Mouse (Mus musculus): ENCODE results near the gene Lemd2. TPM values are rescaled to one million over a fixed set of nuclear protein-coding genes. Genes with fewer than 3 reads are reported as not detected.

The Lemd2 gene
- polyA plus RNA-seq, 1 experiment from 2014 or later = 30.0 TPM

GRCm38 (mm10) chr17:27178019-27178418, 26.2 kb downstream of the Lemd2 start:
- H3K9me3 ChIP-seq = no peaks in the 10 kb centered on the region
- DNase-seq (ENCODE audit: low spot score) = no peak
- peaks cover 39% of the 10 kb centered on the region for H3K4me1 ChIP-seq (replicated peaks)
- no peaks in the 10 kb centered on the region for H3K27me3 ChIP-seq (ENCODE audit: insufficient read depth, poor library complexity, severe bottlenecking)
- no peaks in the 10 kb centered on the region for H3K36me3 ChIP-seq
- 90% methylated on average over 9 of the region's 9 CpGs for WGBS
- H3K4me3 ChIP-seq = no peak overlapping the region
- no peak overlapping the region for H3K27ac ChIP-seq

DNA sequence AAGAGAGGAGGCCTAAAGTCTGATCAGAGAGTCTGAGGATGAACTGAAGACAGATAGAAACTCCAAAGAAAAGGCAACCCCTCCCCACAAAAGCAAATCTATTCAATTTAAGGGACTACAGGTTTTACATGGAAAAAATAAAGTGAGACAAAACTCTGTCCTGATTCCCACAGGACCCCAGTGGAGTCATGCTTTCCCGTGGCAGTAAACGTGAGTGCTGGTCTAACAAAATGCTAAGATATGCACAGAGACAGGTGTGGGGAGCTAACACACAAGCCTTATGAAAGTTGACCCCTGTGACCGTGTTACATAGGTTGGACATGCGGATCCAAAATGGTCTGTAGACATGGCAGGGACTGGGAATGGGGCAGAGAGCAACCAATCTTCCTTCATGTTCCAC, 27.5 kb downstream of the Lemd2 start:
- no peak for DNase-seq (ENCODE audit: low spot score)
- Histone ChIP-seq H3K4me1 (replicated peaks) (peaks cover 42% of the 10 kb centered on the region), H3K36me3 (no peaks in the 10 kb centered on the region), H3K9me3 (no peaks in the 10 kb centered on the region), H3K27ac (peak overlapping the region; percentile 60; the same call in 1 of the 2 replicates), H3K4me3 (no peak overlapping the region), H3K27me3 (ENCODE audit: insufficient read depth, poor library complexity, severe bottlenecking) (no peaks in the 10 kb centered on the region)
- 90% methylated on average over 4 of the region's 4 CpGs for WGBS

GRCm38 (mm10) chr17:27176287-27176686, 28.0 kb downstream of the Lemd2 start:
- H3K27me3 ChIP-seq (ENCODE audit: insufficient read depth, poor library complexity, severe bottlenecking) = no peaks in the 10 kb centered on the region
- no peaks in the 10 kb centered on the region for H3K9me3 ChIP-seq
- peak overlapping the region; percentile 60 for H3K27ac ChIP-seq
- no peak for DNase-seq (ENCODE audit: low spot score)
- no peaks in the 10 kb centered on the region for H3K36me3 ChIP-seq
- H3K4me1 ChIP-seq (replicated peaks) = peaks cover 38% of the 10 kb centered on the region
- H3K4me3 ChIP-seq = no peak overlapping the region
- WGBS = 68% methylated on average over 3 of the region's 3 CpGs

- peak; percentile 43 for DNase-seq (ENCODE audit: low spot score)
- no peaks in the 10 kb centered on the region for H3K27me3 ChIP-seq (ENCODE audit: insufficient read depth, poor library complexity, severe bottlenecking)
- H3K4me1 ChIP-seq (replicated peaks) = peaks cover 42% of the 10 kb centered on the region
- 43% methylated on average over 14 of the region's 14 CpGs for WGBS
- H3K9me3 ChIP-seq = no peaks in the 10 kb centered on the region
- no peaks in the 10 kb centered on the region for H3K36me3 ChIP-seq
- peak overlapping the region; percentile 64 for H3K27ac ChIP-seq
- H3K4me3 ChIP-seq = no peak overlapping the region
Measured at GRCm38 (mm10) chr17:27175196-27175874, 28.9 kb downstream of the Lemd2 start.

GRCm38 (mm10) chr17:27173715-27174114, 30.6 kb downstream of the Lemd2 start:
- no peak overlapping the region for H3K4me3 ChIP-seq
- DNase-seq (ENCODE audit: low spot score) = no peak
- WGBS = 71% methylated on average over 3 of the region's 3 CpGs
- H3K36me3 ChIP-seq = no peaks in the 10 kb centered on the region
- 0 out of 2 replicates have a peak overlapping the region, but pooled peaks have one; percentile 20 for H3K27ac ChIP-seq
- no peaks in the 10 kb centered on the region for H3K9me3 ChIP-seq
- peaks cover 47% of the 10 kb centered on the region for H3K4me1 ChIP-seq (replicated peaks)
- no peaks in the 10 kb centered on the region for H3K27me3 ChIP-seq (ENCODE audit: insufficient read depth, poor library complexity, severe bottlenecking)

GRCm38 (mm10) chr17:27172459-27172858, 31.8 kb downstream of the Lemd2 start:
- no peaks in the 10 kb centered on the region for H3K36me3 ChIP-seq
- no peaks in the 10 kb centered on the region for H3K27me3 ChIP-seq (ENCODE audit: insufficient read depth, poor library complexity, severe bottlenecking)
- WGBS = 85% methylated on average over 9 of the region's 9 CpGs
- H3K27ac ChIP-seq = no peak overlapping the region
- H3K4me3 ChIP-seq = no peak overlapping the region
- H3K9me3 ChIP-seq = no peaks in the 10 kb centered on the region
- peaks cover 50% of the 10 kb centered on the region for H3K4me1 ChIP-seq (replicated peaks)
- DNase-seq (ENCODE audit: low spot score) = no peak

- H3K4me1 ChIP-seq (replicated peaks) = peaks cover 45% of the 10 kb centered on the region
- WGBS = 78% methylated on average over 5 of the region's 5 CpGs
Measured at GRCm38 (mm10) chr17:27171121-27171520, 33.1 kb downstream of the Lemd2 start.

DNA sequence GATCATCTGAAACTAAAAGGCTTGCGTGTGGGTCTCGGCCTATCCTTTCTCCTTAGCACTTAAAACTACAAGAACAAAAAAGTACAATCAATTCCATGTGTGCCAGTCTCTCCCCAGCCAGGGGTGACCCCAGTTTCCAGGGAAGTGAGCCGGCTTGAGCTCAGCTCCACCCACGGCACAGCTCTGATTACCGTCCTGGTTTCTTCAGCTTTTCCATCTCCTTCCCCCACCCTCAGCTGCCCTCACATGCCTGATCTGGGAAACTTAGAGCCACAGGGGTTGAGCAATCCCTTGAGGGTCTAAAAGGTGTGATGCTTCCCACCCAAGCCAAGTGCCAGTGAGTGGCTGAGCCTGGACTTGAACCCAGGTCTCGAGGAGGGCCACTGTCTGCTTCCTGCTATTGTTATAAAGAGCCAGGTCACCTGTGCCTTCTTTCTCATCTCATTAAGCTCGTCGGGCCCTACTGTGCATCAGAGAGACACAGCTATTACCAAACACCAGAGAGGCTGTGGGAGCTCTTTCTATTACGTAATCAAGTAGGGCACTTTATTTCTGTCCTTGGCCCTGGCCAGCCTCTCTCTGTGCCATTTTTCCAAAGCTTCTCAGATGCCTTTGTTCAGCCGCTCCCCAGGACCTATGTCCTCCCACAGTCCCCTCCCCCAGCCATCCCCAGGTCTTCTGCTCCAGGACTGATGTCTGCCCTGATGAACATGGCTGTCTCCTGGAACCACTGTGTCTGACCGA, 34.1 kb downstream of the Lemd2 start:
- Histone ChIP-seq H3K27me3 (ENCODE audit: insufficient read depth, poor library complexity, severe bottlenecking) (no peaks in the 10 kb centered on the region), H3K36me3 (no peaks in the 10 kb centered on the region), H3K4me1 (replicated peaks) (peaks cover 35% of the 10 kb centered on the region), H3K27ac (peak overlapping the region; percentile 70; the same call in 1 of the 2 replicates), H3K9me3 (no peaks in the 10 kb centered on the region), H3K4me3 (no peak overlapping the region)
- 66% methylated on average over 11 of the region's 11 CpGs for WGBS
- DNase-seq (ENCODE audit: low spot score) = no peak

More at GRCm38 (mm10) chr17:27171121-27171520, 33.1 kb downstream of the Lemd2 start:
- H3K27me3 ChIP-seq (ENCODE audit: insufficient read depth, poor library complexity, severe bottlenecking) = no peaks in the 10 kb centered on the region
- H3K27ac ChIP-seq = 0 out of 2 replicates have a peak overlapping the region, but pooled peaks have one; percentile 35
- no peak overlapping the region for H3K4me3 ChIP-seq
- DNase-seq (ENCODE audit: low spot score) = no peak
- H3K9me3 ChIP-seq = no peaks in the 10 kb centered on the region
- H3K36me3 ChIP-seq = no peaks in the 10 kb centered on the region

DNA sequence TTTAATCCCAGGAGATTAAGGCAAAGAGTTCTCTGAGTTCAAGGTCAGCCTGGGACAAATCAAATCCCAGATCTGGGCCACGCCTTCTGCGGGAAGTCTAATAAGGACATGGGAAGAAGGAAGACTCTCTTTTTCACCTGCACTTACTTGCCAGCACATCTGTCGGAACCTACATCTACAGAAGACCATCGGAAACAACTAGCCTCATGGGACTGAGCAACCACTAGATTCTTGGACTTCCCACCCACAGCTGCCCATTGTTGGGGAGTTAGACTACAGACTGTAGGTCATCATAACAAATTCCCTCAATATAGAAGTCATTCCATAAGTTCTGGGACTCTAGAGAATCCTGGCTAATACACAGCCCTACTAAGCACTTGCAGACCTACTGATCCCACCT, 35.7 kb downstream of the Lemd2 start:
- H3K9me3 ChIP-seq = no peaks in the 10 kb centered on the region
- H3K27ac ChIP-seq = no peak overlapping the region
- H3K4me1 ChIP-seq (replicated peaks) = peaks cover 31% of the 10 kb centered on the region
- DNase-seq (ENCODE audit: low spot score) = no peak
- no peak overlapping the region for H3K4me3 ChIP-seq
- no peaks in the 10 kb centered on the region for H3K27me3 ChIP-seq (ENCODE audit: insufficient read depth, poor library complexity, severe bottlenecking)
- WGBS = 94% methylated on average over 4 of the region's 4 CpGs
- no peaks in the 10 kb centered on the region for H3K36me3 ChIP-seq

GRCm38 (mm10) chr17:27167545-27167944, 36.7 kb downstream of the Lemd2 start, which contains the start of gene Ip6k3:
Gene Ip6k3, minus strand, starts transcription at chr17:27167795.
- WGBS = 62% methylated on average over 4 of the region's 4 CpGs
- DNase-seq (ENCODE audit: low spot score) = no peak
- Histone ChIP-seq H3K27ac (peak within 1 kb of the TSS; percentile 26; the same call in 1 of the 2 replicates), H3K4me1 (replicated peaks) (peaks cover 25% of the 10 kb centered on the region), H3K9me3 (no peaks in the 10 kb centered on the region), H3K4me3 (no peak within 1 kb of the TSS), H3K27me3 (ENCODE audit: insufficient read depth, poor library complexity, severe bottlenecking) (no peaks in the 10 kb centered on the region), H3K36me3 (no peaks in the 10 kb centered on the region)

GRCm38 (mm10) chr17:27166901-27167300, 37.4 kb downstream of the Lemd2 start:
- Histone ChIP-seq H3K27me3 (ENCODE audit: insufficient read depth, poor library complexity, severe bottlenecking) (no peaks in the 10 kb centered on the region), H3K4me1 (replicated peaks) (peaks cover 25% of the 10 kb centered on the region), H3K4me3 (no peak overlapping the region), H3K27ac (no peak overlapping the region), H3K9me3 (no peaks in the 10 kb centered on the region), H3K36me3 (no peaks in the 10 kb centered on the region)
- DNase-seq (ENCODE audit: low spot score) = no peak
- 77% methylated on average over 6 of the region's 6 CpGs for WGBS

- no peak overlapping the region for H3K27ac ChIP-seq
- 71% methylated on average over 8 of the region's 8 CpGs for WGBS
- H3K36me3 ChIP-seq = no peaks in the 10 kb centered on the region
- H3K9me3 ChIP-seq = no peaks in the 10 kb centered on the region
- peak; percentile 46 for DNase-seq (ENCODE audit: low spot score)
- H3K4me3 ChIP-seq = no peak overlapping the region
- no peaks in the 10 kb centered on the region for H3K27me3 ChIP-seq (ENCODE audit: insufficient read depth, poor library complexity, severe bottlenecking)
- peaks cover 19% of the 10 kb centered on the region for H3K4me1 ChIP-seq (replicated peaks)
Measured at GRCm38 (mm10) chr17:27165054-27165773, 39.1 kb downstream of the Lemd2 start.

Measured in hindbrain, embryonic 10.5 days (tissue).